Comparison of ENCODE assay signal across 16 mouse cellular contexts in genomic region chr3:116297170-116297569, GRCm38 (mm10). TPM values are rescaled to one million over a fixed set of nuclear protein-coding genes. Genes with fewer than 3 reads are reported as not detected.
"Had no signal": no experiment of that assay in that cellular context is flagged by ENCODE, and none has a peak within 500 bp of the region (broad histone marks: within the 10 kb centered on the region; RNA-seq: fewer than 3 reads in every experiment).

No protein-coding gene starts in this region.

- H3K27me3 ChIP-seq: liver, embryonic 13.5 days; liver, embryonic 15.5 days; midbrain, embryonic 12.5 days; neural tube, embryonic 12.5 days; stomach, embryonic 15.5 days had no signal

- DNase-seq: liver, embryonic 13.5 days; lung, adult 18-20 months; lung, embryonic 14.5 days; lung, postnatal 10 days; lung, postnatal 4 days; midbrain, embryonic 14.5 days; right cerebral cortex, postnatal 14 days; thymus, adult 2 months; thymus, postnatal 25 days; thymus, postnatal 4 days had no signal

- H3K9ac ChIP-seq: liver, embryonic 13.5 days; liver, embryonic 15.5 days; lung, embryonic 14.5 days; midbrain, embryonic 12.5 days; neural tube, embryonic 12.5 days; stomach, embryonic 15.5 days had no signal

- H3K27ac ChIP-seq: liver, embryonic 13.5 days; liver, embryonic 15.5 days; midbrain, embryonic 10.5 days; midbrain, embryonic 12.5 days; neural tube, embryonic 12.5 days; stomach, embryonic 15.5 days; stomach, postnatal 0 days had no signal

- H3K4me3 ChIP-seq: liver, embryonic 13.5 days; liver, embryonic 15.5 days; midbrain, embryonic 10.5 days; midbrain, embryonic 12.5 days; neural tube, embryonic 12.5 days; stomach, embryonic 15.5 days had no signal

- H3K4me1 ChIP-seq: liver, embryonic 13.5 days; liver, embryonic 15.5 days; midbrain, embryonic 10.5 days; midbrain, embryonic 12.5 days; neural tube, embryonic 12.5 days; stomach, embryonic 15.5 days had no signal

- H3K4me2 ChIP-seq: liver, embryonic 13.5 days; liver, embryonic 15.5 days; lung, embryonic 14.5 days; midbrain, embryonic 12.5 days; neural tube, embryonic 12.5 days; stomach, embryonic 15.5 days had no signal

- H3K9me3 ChIP-seq: liver, embryonic 13.5 days; liver, embryonic 15.5 days; midbrain, embryonic 10.5 days; midbrain, embryonic 12.5 days; neural tube, embryonic 12.5 days; stomach, embryonic 15.5 days had no signal

RNA-seq across cellular contexts. Expression of gene Gpr88, which starts 43.9 kb away (rescaled TPM):
- polyA plus RNA-seq: midbrain, embryonic 10.5 days had no signal
